Mouse (Mus musculus) Muller cell, postnatal 12 days (primary cell): ENCODE data around the gene Slit3.

Source experiments
- DNase-seq: peaks from one replicate; pipeline ENCODE4 v3.0.0-alpha.2; 2015; ENCODE audit errors: inconsistent ontology term

The Slit3 gene

DNA sequence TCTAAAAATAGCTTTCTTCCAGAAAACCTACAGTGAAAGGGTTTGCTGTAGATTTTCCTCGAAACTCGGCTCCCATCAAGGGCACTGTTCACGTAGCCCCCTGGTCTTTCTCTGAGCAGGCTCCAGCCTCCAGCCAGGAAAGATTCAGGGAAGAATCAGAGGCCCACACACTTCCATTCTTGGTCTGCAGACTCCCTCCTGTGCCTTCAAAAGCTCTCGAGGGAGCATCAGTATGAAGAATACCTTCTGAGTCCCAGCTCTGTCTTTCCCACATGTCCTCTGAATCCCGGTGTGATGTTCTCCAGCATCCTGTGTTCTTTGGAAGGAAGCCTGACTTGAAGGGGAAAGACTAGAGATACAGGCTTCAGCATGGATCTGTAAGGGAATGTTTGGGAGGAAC lies 461.6 kb downstream of the Slit3 start:
- DNase-seq: no peak

DNA sequence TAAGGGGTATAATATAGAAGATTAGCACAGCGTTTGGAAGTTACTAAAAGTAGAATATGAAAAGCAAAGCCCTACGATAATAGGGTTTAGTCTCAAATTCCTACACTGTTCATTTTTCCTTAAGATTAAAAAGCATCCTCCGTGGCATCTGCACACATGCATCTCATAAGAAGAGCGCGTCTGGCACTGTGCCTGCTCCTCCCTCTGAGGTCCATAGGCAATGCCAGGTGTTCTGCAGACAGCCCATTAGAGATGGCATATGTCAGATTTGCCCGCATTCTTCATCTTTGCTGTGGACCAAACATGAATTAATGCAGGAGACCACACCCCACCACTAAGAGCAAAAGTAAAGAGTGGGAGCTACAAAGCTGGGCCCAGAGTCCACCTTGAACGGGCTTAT lies 462.6 kb downstream of the Slit3 start:
- DNase-seq: no peak

DNA sequence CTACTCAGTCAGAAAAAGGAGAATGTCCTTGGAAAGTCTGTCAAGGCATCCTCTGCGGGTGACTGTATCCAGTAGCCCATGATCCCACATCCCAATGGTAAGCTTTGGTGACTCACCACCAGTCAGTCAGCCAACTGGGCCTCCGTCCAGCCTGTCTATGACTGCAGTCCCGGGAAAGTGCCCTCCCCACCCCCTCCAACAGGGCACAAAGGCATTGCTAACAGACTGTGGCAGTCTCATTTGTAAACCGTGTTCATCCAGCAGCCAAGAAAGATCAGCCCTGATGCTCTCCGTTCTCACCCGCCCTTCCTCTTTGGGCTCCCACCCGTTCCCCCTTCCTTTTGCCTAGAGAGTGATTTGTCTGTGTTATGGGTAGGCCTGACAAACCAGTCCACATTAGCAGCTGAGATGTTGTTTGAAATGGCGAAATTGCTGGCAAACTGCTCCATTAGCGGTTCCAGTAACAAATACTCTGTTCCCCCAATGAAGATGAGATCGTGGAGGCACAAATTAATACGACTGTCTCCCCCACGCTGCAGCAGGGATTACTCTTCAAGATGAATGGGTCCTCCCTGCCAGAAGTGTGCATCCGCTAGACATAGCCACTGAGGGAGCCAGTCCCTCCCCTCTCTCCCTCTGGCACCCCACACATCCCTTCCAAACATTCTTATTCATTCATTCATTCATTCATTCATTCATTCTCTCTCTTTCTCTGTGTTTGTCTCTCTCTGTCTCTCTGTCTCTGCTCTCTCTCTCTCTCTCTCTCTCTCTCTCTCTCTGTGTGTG lies 466.3 kb downstream of the Slit3 start:
- DNase-seq: peak; percentile 99

DNA sequence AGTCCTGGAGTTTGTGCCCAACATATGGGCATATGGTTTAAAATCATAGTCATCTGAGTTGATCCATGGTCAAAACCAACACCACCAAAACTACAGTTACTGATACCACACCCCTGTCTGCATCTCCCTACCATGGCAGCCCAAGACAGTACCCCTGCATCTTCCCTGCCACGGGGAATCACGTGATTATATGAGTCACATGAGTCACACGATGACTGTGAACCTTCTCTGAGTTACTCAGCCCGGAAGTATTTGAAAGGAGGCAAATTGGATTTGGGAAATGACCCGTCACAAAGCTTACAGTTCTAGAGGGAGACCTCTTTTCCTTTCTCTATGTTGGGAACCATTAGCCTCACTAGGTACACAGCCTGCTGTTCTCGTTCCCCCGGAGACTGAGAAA lies 468.9 kb downstream of the Slit3 start:
- peak; percentile 27 for DNase-seq

DNA sequence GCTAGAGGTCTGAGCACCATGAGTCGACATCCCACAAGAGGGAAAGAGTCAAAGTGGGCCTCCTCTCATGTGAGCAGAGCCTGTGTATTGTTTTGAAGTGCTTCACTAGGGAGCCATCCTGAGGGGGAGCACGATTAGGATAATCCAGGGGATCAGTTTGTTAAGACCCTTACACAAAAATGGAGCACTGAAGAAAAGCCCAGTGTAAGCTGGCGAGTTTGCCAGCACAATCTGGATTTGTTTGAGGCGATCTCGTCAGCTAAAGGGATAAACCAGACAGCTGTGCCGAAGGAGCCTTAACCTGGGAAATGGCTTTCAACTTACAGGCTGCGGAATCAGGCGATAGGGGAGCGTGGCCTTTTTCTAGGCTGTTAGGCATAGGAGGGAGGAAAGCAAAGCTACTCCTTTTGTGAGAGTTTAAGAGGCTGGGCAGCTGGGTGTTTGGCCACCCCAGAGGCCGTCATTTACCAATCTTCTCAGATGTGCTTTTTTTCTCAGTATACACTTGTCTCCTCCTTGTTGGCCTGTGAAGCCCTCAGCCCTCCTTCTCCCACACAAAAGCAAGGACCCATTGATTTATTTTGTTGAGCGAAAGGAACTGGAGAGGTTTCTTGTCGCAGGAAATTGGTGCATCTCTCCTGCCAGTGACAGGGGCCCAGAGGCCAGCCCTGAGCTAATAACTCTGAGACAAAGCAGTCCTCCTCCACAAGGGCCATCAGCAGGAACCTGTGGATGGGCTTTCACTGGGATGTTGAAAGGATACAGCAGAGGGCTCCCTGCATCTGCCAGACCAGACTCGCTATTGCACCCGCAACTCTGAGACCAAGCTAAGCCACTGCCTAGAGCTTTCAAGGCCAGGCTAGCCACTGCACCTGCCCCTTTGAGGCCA lies 472.4 kb downstream of the Slit3 start:
- no peak for DNase-seq

DNA sequence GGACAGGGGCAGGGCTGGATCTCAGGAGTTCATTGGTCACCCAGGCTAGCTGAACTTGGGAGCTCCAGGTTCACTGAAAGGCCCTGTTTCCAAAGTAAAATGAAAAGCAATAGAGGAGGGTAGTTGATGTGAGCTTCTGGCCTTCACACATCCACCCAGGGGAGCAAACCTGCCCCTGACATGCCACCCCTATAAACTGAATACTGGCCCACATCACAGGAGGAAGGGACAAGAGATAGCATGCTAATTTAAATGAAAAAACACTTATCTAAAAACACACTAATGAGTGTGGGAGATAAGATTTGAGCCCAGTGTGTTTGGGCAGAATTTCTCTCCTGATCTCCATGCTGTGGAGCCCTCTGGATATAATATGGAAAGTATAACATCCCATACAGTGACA lies 475.0 kb downstream of the Slit3 start:
- no peak for DNase-seq

DNA sequence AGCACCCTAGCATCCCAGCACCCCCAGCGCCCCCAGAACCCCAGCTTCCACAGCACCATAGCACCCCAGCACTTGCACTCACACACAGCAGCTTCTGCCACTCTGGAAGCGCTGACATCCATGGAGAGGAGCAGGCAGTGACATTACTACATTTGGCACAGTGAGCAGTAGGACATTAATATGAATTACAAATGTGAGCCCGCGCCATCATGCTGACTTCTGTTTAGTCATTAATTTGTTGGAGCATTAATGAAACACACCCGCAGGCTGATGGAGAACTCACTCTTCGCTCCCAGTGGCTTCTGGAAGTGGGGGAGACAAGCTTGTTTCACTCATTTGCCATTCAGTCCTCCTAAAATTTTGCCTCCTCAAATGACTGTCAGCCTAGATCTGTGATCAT lies 476.9 kb downstream of the Slit3 start:
- DNase-seq: no peak

DNA sequence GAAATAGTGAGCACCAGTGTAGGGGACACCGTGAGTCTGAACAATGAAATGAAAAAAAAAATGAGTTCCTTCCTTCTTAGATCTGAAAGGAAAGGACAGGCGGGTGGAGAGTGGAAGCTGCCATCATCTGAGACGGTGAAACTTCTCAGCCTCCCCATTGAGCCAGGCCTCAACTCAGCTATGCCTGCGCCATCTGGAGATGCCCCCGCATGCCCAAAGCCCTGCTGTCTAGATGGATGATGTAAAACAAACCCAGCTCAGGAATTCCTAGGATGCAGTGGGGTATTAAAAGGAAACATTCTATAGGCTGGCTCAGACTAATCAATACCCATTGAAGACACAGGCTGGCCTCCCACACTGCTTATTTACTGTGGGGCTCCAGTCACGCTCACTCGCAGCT lies 477.7 kb downstream of the Slit3 start:
- DNase-seq: no peak

DNA sequence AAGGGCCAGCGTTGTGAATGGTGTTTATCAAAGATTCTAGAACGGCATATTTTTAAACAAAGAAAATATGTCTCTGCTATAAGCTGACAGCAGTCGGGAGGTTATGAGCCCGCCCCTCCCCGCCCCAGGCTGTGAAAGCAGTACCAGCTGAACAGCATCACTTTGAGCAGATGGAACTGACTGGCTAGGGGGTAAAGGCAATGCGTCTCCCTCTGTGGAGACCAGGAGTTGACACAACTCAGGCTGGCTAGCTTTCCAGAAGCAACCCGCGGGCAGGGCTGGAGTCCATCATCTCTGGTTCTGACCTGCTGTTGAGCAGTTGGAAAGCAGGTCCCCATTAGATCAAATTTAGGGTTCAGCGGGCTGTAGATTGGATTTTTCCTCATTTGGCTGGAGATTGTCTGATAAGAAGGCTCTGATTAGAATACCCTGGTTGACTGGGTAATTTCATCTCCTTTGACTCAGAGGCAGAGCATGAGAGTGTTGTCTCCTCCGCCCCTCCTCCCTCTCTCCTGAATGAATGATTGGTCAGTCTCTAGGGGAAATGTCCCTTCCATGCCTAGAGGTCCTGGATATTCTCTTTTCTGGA lies 480.7 kb downstream of the Slit3 start:
- DNase-seq: no peak

DNA sequence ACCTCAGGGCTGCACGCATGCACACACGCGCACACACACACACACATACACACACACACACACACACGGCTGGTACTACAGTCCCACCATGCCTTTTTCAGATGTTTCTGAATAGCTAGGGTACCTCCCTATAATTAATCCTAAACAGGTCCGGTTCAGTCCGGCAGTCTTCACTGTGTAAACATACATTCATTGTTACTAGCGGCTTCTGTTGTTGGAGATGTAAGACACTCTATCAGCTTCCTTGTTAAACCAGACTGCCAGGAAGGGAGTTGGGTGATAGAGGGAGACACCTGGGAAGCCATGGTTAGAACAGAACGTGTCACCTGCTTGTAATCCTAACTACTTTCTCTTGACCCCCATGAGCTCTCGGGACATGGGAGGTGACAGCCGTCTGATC lies 481.6 kb downstream of the Slit3 start:
- DNase-seq: no peak

DNA sequence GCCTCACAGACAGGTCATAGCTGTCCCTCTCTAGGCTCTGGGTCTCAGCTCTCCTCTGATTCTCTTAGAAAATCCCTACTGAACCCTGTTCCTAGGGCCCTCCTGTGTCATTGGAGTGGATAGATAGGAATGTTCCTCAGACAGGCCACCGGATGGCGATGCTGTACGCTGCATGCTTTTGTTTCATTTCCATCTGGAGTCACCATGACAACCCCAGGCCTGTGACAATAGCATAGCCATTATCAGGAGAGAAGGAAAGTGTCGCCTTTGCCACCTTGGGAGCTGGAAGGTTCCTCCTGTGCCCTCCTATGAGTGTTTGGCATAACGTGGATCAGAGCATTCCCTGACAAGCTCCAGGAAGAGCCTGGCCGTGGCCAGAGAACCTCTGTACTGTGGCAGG lies 482.9 kb downstream of the Slit3 start:
- no peak for DNase-seq

DNA sequence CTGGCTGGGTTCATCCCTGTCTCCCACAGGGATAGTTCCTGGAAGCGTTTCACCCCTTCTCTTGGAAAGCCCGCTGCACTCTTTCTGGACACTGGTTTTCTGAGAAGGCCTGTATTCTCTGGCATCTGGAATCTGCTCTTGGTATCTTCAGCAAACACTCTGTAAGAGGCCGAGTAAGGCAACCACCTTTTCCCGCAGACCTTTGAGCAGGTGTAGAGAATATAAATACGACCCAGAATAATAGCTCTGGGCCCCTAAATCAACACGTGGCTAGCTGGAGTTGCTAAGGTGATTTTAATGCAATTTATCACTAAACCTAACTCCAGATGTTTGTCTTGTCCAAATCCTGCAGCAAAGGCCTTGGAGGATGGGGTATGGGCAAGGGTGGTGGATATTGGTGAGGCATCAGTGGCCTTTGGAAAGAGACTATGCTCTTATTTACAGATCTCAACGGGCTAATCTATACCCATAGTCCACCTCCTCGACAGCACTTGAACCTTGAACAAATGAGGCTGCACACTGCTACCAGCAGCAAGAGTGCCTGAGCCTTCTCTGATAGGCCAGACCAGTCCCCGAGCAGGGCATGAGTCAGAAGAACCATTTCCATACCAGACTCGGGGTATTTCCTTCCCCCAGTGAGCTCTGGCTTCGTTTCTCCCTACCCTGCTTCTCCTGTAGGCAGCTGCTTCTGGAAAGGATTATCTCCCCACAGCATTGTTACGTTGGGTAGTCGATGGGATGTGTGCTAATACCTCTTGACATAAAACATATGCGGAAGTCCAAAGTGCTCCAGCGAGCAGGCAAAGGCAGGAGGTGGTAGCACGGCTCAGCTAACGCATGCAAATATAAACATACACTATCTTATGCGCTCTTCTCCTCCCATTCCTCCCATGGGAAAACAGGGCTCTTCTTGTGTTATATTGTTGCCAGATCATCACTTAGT lies 484.1 kb downstream of the Slit3 start:
- no peak for DNase-seq

DNA sequence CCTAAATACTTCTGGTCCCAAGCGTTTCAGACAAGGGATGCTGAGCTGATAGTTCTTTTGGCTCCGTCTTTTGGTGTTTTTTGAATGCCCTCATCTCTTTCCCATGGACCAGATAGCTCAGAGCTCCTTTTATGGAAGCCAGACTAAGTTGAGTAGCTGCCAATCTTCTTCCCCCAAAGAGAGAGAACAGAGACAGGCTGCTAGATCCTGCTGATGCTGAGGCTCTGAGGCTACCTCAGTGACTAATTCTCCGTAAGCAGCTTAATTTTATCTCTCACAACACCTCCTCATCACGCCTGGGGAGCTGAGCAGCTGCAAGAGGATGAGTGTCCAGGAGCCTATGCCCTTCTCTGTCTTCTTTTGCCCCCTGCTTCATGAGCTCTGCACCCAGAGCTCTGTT lies 486.2 kb downstream of the Slit3 start:
- no peak for DNase-seq

DNA sequence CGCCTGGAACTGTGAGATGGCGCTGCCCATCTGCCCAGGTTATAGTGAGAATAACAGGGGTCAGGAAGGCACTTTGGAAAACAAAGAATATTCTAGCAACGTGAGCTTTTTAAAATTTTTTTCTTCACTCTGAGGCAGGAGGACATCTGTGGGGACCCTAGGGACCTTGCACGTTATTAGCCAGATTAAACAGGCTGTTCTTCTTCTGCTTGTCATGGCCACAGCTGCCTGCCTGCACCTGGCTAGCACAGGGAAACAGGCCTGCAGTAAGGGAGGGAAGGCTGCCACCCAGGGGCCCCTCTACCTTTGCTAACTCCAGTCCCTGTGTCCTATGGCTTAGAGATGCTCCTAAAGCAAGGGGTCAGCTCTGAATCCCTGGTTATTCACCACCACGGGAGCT lies 487.8 kb downstream of the Slit3 start:
- DNase-seq: no peak

DNA sequence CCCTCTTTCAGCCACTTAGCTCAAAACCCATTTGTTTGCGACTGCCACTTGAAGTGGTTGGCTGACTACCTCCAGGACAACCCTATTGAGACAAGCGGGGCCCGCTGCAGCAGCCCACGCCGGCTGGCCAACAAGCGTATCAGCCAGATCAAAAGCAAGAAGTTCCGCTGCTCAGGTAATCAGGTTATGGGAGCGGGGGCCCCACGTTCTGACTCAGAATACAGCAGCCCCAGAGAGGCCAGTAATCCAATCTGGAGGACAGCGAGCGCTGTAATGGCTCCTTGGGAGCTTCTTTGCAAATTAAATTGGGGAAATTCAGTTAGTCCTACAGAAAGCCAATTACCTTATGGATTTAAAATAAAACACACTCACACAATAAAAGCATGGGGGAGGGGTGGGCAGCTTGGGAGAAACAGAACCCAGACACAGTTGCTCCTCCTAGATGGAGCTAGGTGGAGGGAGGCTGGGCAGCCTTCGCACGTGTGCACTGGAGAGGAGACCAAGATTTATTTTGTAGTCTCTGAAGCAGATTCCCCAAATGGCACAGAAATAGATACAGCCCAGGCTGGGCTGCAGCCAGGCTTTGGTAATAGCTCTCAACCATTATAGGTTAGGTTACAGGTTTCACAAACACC lies 491.4 kb downstream of the Slit3 start:
- no peak for DNase-seq

DNA sequence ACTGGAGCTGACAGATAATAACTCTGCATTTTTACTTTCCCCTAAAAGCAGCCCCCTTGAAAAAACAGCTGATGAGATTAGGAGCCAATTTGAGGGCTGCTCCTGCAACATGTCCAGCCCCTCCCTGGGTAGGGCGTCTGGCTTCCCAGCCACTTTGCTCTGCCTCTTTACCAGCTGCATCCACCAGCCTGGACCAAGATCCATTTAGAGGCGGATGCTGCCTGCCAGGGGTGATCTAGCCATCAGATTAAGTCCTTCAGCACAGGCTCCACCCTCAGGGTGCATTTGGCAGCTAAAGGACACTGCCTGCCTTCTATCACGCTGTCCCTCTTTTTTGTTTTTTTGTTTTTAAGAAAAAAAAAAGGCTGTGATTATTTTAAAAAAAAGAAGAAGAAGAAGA lies 493.5 kb downstream of the Slit3 start:
- DNase-seq: no peak

DNA sequence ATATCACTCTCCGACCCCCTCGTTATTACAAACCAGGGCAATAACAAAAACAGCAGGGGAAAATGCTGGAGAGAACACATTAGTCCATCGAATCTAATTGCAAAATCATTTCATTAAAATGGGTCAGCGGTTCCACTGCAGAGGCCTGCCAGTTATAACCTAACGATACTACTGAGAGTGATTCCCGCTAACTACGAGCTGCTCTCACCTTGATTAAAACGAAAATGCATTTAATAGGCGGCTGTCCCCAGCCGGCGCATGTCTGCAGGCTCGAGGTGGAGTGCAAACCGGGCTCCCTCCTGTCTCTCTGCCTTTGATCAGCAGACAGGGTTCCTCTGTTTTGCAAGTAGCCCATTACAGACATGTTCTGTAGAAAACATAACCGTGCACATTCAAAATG lies 498.4 kb downstream of the Slit3 start:
- no peak for DNase-seq

DNA sequence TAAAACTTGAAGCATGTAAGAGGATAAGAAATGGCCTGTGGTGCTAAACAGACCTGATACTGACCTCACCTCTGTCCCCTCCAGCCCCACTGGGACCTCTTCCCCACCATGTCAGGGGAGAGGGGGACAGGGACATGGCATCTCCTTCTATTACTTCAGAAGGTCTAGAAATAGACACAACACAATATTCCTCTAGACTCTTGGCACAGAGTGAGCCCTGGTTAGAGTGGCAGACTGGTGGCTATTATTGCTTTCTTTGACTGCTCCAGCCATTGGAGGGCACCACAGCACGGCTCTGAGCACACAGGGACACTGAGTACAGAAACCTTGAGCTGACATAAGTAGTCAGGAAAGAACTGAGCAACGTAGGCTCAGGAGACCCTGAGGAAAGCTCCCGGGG lies 501.7 kb downstream of the Slit3 start:
- DNase-seq: no peak

DNA sequence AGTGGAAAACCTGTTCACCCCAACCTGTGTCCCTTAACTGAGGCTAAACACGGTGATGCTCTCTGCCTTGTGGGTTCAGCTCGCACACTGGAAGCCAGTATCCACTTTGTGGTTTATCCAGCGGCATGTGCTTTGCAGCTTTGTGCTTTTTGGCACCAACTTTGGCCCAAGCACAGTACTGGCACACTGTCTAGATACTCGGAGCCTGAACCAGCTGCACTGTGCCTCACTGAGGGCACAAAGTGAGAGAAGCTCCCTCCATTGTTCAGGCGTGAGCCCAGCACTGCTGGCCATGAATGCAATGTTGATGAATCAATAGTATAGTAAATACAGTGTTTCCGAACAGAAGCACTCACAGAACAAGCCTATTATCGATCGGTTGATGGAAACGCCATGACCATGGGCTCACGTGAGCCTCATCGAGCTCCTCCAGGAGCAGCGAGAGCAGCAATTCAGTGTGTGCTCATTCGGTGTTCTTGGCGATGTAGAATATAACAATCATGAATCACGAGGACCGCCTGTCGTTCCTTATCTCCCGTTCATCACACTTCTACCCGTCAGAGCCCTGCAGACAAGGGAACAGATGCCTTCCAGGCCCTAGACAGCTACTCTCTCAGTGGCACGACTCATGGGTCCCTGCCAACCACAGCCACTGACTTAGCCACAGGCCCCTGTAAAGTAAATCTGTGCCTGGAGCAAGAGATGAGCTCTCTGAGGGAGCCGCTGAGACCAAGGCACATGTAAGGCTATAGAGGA lies 503.7 kb downstream of the Slit3 start:
- DNase-seq: no peak

DNA sequence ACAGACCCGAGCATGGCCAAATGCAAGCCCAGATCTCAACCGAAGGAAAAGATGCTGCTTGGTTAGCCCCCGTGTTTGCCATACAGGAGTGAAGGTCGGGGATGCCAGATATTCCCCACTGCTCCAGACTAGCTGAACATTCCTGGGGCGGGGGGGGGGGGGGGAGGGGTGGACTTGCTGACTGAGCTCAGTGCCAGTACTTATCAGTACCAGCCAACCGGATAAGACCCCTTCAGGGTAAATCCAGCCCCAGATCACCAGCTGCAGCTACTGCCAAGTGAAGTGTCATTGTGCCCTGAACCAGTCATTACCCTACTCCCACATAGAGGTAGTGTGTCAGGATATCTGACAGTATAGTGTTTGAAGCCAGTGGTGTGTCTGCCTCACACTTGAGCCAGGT lies 504.6 kb downstream of the Slit3 start:
- DNase-seq: no peak
